8 mouse cellular contexts compared by ENCODE assay signal in genomic region chr2:91194624-91195332, GRCm38 (mm10). TPM values are rescaled to one million over a fixed set of nuclear protein-coding genes. Genes with fewer than 3 reads are reported as not detected.
A peak's percentile ranks its signal among the peaks of the same experiment; 100 is the strongest.
DNase-seq lines count a peak whose midpoint lies in the region; ATAC-seq lines count a peak whose summit lies in the region.

No protein-coding gene starts in this region.

- 3% methylated on average over 27 of the region's 27 CpGs for WGBS in liver, embryonic 15.5 days (ENCODE audit: insufficient replicate concordance)
- 3% methylated on average over 27 of the region's 27 CpGs for WGBS in neural tube, embryonic 11.5 days

- H3K4me1 ChIP-seq in liver, embryonic 15.5 days (replicated peaks), result peaks cover 13% of the 10 kb centered on the region
- no peaks in the 10 kb centered on the region for H3K4me1 ChIP-seq in neural tube, embryonic 11.5 days (ENCODE audit: control insufficient read depth, insufficient read depth, low read length)

- DNase-seq in urinary bladder, adult 18-20 months (ENCODE audit: low spot score in 2 of 2), result peak; percentile 73 to 87
- DNase-seq in urinary bladder, postnatal 10 days (ENCODE audit: low spot score), result no peak
- DNase-seq in gastrocnemius, postnatal 36 days, result peak; percentile 82 to 89
- peak; percentile 77 for DNase-seq in neural tube, embryonic 11.5 days (ENCODE audit: low spot score)
- peak; percentile 70 for DNase-seq in thymus, postnatal 25 days

- H3K9ac ChIP-seq in liver, embryonic 15.5 days, result no peak overlapping the region; the same call in 1 of the 2 replicates
- peak overlapping the region; percentile 60 for H3K9ac ChIP-seq in neural tube, embryonic 11.5 days (ENCODE audit: low read length)

- peaks cover 42% of the 10 kb centered on the region for H3K27me3 ChIP-seq in liver, embryonic 15.5 days
- H3K27me3 ChIP-seq in neural tube, embryonic 11.5 days (ENCODE audit: control insufficient read depth, insufficient read depth, low read length), result no peaks in the 10 kb centered on the region

- peak overlapping the region; percentile 48 for H3K4me3 ChIP-seq in liver, embryonic 15.5 days (replicated peaks)
- H3K4me3 ChIP-seq in neural tube, embryonic 11.5 days (ENCODE audit: low read depth, low read length), result peak overlapping the region; percentile 27

- peak overlapping the region; percentile 65 for H3K27ac ChIP-seq in liver, embryonic 15.5 days (replicated peaks)
- no peak overlapping the region for H3K27ac ChIP-seq in neural tube, embryonic 11.5 days (ENCODE audit: low read depth, low read length)

- no peaks in the 10 kb centered on the region for H3K36me3 ChIP-seq in liver, embryonic 15.5 days (replicated peaks)
- H3K36me3 ChIP-seq in neural tube, embryonic 11.5 days (ENCODE audit: control insufficient read depth, insufficient read depth, low read length), result no peaks in the 10 kb centered on the region

- no peaks in the 10 kb centered on the region for H3K9me3 ChIP-seq in liver, embryonic 15.5 days (replicated peaks)
- no peaks in the 10 kb centered on the region for H3K9me3 ChIP-seq in neural tube, embryonic 11.5 days (ENCODE audit: control insufficient read depth, low read length)

- intact Hi-C loops in gastrocnemius, postnatal 36 days (cut with DNase I), result loop anchor here (1.0 kb wide), 1 partner anchor 79 kb away; no protein-coding TSS in a partner anchor

- H3K4me2 ChIP-seq in liver, embryonic 15.5 days, result peak overlapping the region; percentile 61
- peak overlapping the region; percentile 69 for H3K4me2 ChIP-seq in neural tube, embryonic 11.5 days (ENCODE audit: low read depth)

- ATAC-seq in common myeloid progenitor, adult 5-6 weeks (replicated peaks; ENCODE audit: low read depth, poor library complexity, severe bottlenecking), result peak; percentile 96
- ATAC-seq in inflammation-experienced regulatory T-cells, adult 6 months, result peak; percentile 69
- peak; percentile 69 for ATAC-seq in liver, embryonic 15.5 days (ENCODE audit: insufficient read depth)
- peak; percentile 86 for ATAC-seq in neural tube, embryonic 11.5 days (ENCODE audit: insufficient read depth, low FRiP score, low TSS enrichment)

RNA-seq across cellular contexts. Expression of gene Nr1h3, which starts 7.9 kb away (rescaled TPM):
- 0.23 TPM in 1 of 2 replicates, not detected in the other for total RNA-seq in common myeloid progenitor, adult 5-6 weeks (2017)
- 10 to 100 TPM; 17.3 to 19.1 TPM for total RNA-seq in gastrocnemius, postnatal 36 days (2021)
- 1 to 10 TPM in 2 of 3 experiments, under 1 TPM in 1; 0.33 to 2.8 (median 1.4) TPM for polyA plus RNA-seq in inflammation-experienced regulatory T-cells, adult 6 months (2017; shearing (Covaris generic))
- polyA plus RNA-seq in liver, embryonic 15.5 days (2015; fragmentation: Nextera tagmentation; extraction: Ambion mirVana), result 20.4 and 21.0 TPM in 2 replicates
- 1.1 and 1.3 TPM in 2 replicates for polyA plus RNA-seq in neural tube, embryonic 11.5 days (2014; fragmentation: Nextera tagmentation; extraction: Ambion mirVana)

RNA-seq across cellular contexts. Expression of gene Acp2, which starts 7.9 kb away (rescaled TPM):
- total RNA-seq in common myeloid progenitor, adult 5-6 weeks (2017), result 6.5 and 15.3 TPM in 2 replicates
- total RNA-seq in gastrocnemius, postnatal 36 days (2021), result 10 to 100 TPM; 13.0 to 14.3 TPM
- polyA plus RNA-seq in inflammation-experienced regulatory T-cells, adult 6 months (2017; shearing (Covaris generic)), result 10 to 100 TPM; 13.3 to 18.2 (median 15.0) TPM
- polyA plus RNA-seq in liver, embryonic 15.5 days (2015; fragmentation: Nextera tagmentation; extraction: Ambion mirVana), result 9.9 and 10.1 TPM in 2 replicates
- polyA plus RNA-seq in neural tube, embryonic 11.5 days (2014; fragmentation: Nextera tagmentation; extraction: Ambion mirVana), result 37.5 and 38.3 TPM in 2 replicates

RNA-seq across cellular contexts. Expression of gene Madd, which starts 11.1 kb away (rescaled TPM):
- 46.4 and 55.6 TPM in 2 replicates for total RNA-seq in common myeloid progenitor, adult 5-6 weeks (2017)
- total RNA-seq in gastrocnemius, postnatal 36 days (2021), result 1 to 10 TPM; 4.1 to 5.0 TPM
- 10 to 100 TPM; 58.0 to 78.6 (median 69.2) TPM for polyA plus RNA-seq in inflammation-experienced regulatory T-cells, adult 6 months (2017; shearing (Covaris generic))
- polyA plus RNA-seq in liver, embryonic 15.5 days (2015; fragmentation: Nextera tagmentation; extraction: Ambion mirVana), result 6.3 and 6.9 TPM in 2 replicates
- polyA plus RNA-seq in neural tube, embryonic 11.5 days (2014; fragmentation: Nextera tagmentation; extraction: Ambion mirVana), result 21.4 and 24.8 TPM in 2 replicates

RNA-seq across cellular contexts. Expression of gene Ddb2, which starts 42.0 kb away (rescaled TPM):
- 11.5 and 18.0 TPM in 2 replicates for total RNA-seq in common myeloid progenitor, adult 5-6 weeks (2017)
- total RNA-seq in gastrocnemius, postnatal 36 days (2021), result 1 to 10 TPM; 2.1 to 2.6 TPM
- polyA plus RNA-seq in inflammation-experienced regulatory T-cells, adult 6 months (2017; shearing (Covaris generic)), result 10 to 100 TPM; 56.2 to 82.8 (median 75.2) TPM
- 5.8 and 6.1 TPM in 2 replicates for polyA plus RNA-seq in liver, embryonic 15.5 days (2015; fragmentation: Nextera tagmentation; extraction: Ambion mirVana)
- polyA plus RNA-seq in neural tube, embryonic 11.5 days (2014; fragmentation: Nextera tagmentation; extraction: Ambion mirVana), result 5.8 and 6.8 TPM in 2 replicates
